Mouse (Mus musculus): Measurements from ENCODE around the gene Brinp3.

- TF ChIP-seq POLR2A (IDR thresholded peaks at IDR 0.05; ENCODE audit: borderline replicate concordance, low read depth, low read length) = no peak
- no peak for TF ChIP-seq CTCF (IDR thresholded peaks at IDR 0.05; ENCODE audit: low read depth, low read length)
Observed at GRCm38 (mm10) chr1:146494221-146494620, 339 bp upstream of the Brinp3 start.

All from bone marrow macrophage, adult 2 months (primary cell).